Mouse (Mus musculus) lung, adult 2 months (tissue): ENCODE measurements at regions not wholly inside any gene's neighbourhood (a gene's known extent, or its start where the extent isn't known, plus 50 kb on each side); places are given as distances from the start of the nearest gene placed in this dataset.

ENCODE experiments used
- CTCF ChIP-seq: fragments of 200-500 bp; IDR thresholded peaks from 2 replicates; pipeline ENCODE4 v1.5.1; 2011; ENCODE audit warnings: mild to moderate bottlenecking, low read length, control low read depth; ENCODE audit not compliant: insufficient read depth
- POLR2A ChIP-seq: fragments of 200-500 bp; IDR thresholded peaks from 2 replicates; pipeline ENCODE4 v1.6.1; 2011; ENCODE audit warnings: low read depth, mild to moderate bottlenecking, control low read depth, low read length, borderline replicate concordance; ENCODE audit errors: extremely low read depth

GRCm38 (mm10) chr2:84217116-84217515 is 208.1 kb downstream of the Calcrl start:
- TF ChIP-seq POLR2A (no peak), CTCF (no peak)
